Mouse (Mus musculus) thymus, postnatal 25 days (tissue): ENCODE measurements around the gene Olfr1392.

Experiments used
- DNase-seq: peaks from one replicate; pipeline ENCODE4 v3.0.0; 2022

Olfr1392 gene

DNA sequence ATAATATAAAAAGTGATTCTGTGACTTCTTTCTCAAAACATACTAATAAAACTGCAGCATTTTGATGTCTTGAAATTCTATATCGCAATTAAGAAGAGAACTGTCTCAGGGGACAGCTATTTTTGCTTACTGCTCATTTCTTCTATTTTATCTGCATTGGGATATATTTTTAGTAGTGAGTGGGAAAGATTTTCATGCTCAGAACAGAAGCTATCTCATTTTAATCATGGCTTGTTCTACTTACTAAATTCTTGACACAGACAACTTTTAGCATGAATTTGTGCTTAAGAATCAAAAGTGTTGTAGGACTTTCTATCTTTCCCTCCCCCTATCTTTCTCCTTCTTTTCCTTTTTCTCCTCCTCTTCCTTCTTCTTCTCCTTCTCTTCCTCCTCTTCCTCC, 44.6 kb downstream of the Olfr1392 start:
- no peak for DNase-seq

- DNase-seq: no peak
Observed at GRCm38 (mm10) chr11:49334888-49335287, 49.8 kb downstream of the Olfr1392 start, which contains the start of gene Olfr1390. Gene Olfr1390, plus strand, starts transcription at chr11:49335188.

GRCm38 (mm10) chr11:49337150-49337832, 52.2 kb downstream of the Olfr1392 start:
- no peak for DNase-seq
